Comparison of ENCODE assay signal across 30 mouse cellular contexts in the genomic region with DNA sequence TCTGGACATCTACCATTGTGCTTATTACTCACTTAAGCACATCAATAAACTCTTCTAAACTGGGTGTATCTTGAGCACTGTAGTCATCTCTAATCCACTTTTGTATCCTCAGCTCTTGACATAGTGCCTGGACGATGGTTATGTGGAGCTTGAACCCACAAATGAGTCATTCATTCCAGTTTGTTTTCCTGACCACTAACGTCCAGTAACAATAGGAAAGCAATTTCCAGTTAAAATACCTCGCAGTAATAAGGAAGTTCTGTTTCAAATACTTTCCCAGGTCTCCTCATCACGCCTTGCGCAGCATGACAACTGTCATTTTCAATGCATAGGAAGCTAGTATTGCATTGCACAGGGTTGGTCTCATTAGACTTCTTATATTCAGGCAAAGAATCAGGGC. TPM values are rescaled to one million over a fixed set of nuclear protein-coding genes. Genes with fewer than 3 reads are reported as not detected.
A peak's percentile ranks its signal among the peaks of the same experiment; 100 is the strongest.
DNase-seq lines count a peak whose midpoint lies in the region; ATAC-seq and TF ChIP-seq lines count a peak whose summit lies in the region.
"Had no signal": no experiment of that assay in that cellular context is flagged by ENCODE, and none has a peak within 500 bp of the region (broad histone marks: within the 10 kb centered on the region; RNA-seq: fewer than 3 reads in every experiment).

No protein-coding gene starts in this region.

- no peak for TF ChIP-seq CTCF in embryonic fibroblast, embryonic 13.5 days (IDR thresholded peaks at IDR 0.05; ENCODE audit: borderline replicate concordance, insufficient read depth, low read length)

- H3K27ac ChIP-seq in embryonic fibroblast, embryonic 13.5 days (ENCODE audit: insufficient read depth, low read length): peak overlapping the region; percentile 67
- no peak overlapping the region for H3K27ac ChIP-seq in neural tube, embryonic 15.5 days (replicated peaks)
- H3K27ac ChIP-seq: embryonic facial prominence, embryonic 12.5 days; embryonic facial prominence, embryonic 15.5 days; gastrocnemius, adult 2 months; heart, embryonic 15.5 days; hindbrain, embryonic 14.5 days; hindbrain, postnatal 0 days had no signal

- H3K4me1 ChIP-seq in embryonic fibroblast, embryonic 13.5 days (ENCODE audit: control insufficient read depth, insufficient read depth, low read length): peaks cover 5% of the 10 kb centered on the region
- peaks cover 6% of the 10 kb centered on the region for H3K4me1 ChIP-seq in neural tube, embryonic 15.5 days
- H3K4me1 ChIP-seq: embryonic facial prominence, embryonic 12.5 days; heart, embryonic 12.5 days; heart, embryonic 15.5 days had no signal

- WGBS in neural tube, embryonic 15.5 days: 89% methylated on average over 5 of the region's 5 CpGs

- TF ChIP-seq POLR2A in embryonic fibroblast, embryonic 13.5 days (IDR thresholded peaks at IDR 0.05; ENCODE audit: low read depth, low read length): no peak

- peaks cover 6% of the 10 kb centered on the region for H3K27me3 ChIP-seq in neural tube, embryonic 15.5 days (replicated peaks)

- H3K4me3 ChIP-seq in embryonic fibroblast, embryonic 13.5 days (ENCODE audit: insufficient read depth, low read length): no peak overlapping the region
- H3K4me3 ChIP-seq in neural tube, embryonic 15.5 days (replicated peaks): no peak overlapping the region
- H3K4me3 ChIP-seq: embryonic facial prominence, embryonic 12.5 days; embryonic facial prominence, embryonic 15.5 days; gastrocnemius, adult 2 months; heart, embryonic 12.5 days; heart, embryonic 15.5 days had no signal

- no peaks in the 10 kb centered on the region for H3K9me3 ChIP-seq in neural tube, embryonic 15.5 days (replicated peaks)
- H3K9me3 ChIP-seq: embryonic facial prominence, embryonic 12.5 days; embryonic facial prominence, embryonic 15.5 days; heart, embryonic 12.5 days; heart, embryonic 15.5 days had no signal

- no peak for ATAC-seq in neural tube, embryonic 15.5 days (ENCODE audit: low FRiP score)
- no peak for ATAC-seq in erythroblast, adult 5-6 weeks (replicated peaks; ENCODE audit: low FRiP score, poor library complexity, severe bottlenecking)
- ATAC-seq: activated CD4-positive, CD25-positive, alpha-beta regulatory T cell, adult 4 months; forebrain, embryonic 14.5 days; forebrain, postnatal 0 days; hindbrain, postnatal 0 days; inflammation-experienced regulatory T-cells, adult 6 months; intestine, embryonic 16.5 days had no signal

- H3K36me3 ChIP-seq in neural tube, embryonic 15.5 days: no peaks in the 10 kb centered on the region
- H3K36me3 ChIP-seq: embryonic facial prominence, embryonic 12.5 days; embryonic facial prominence, embryonic 15.5 days; heart, embryonic 12.5 days; heart, embryonic 15.5 days had no signal

- DNase-seq in 416B (ENCODE audit: low read depth): peak; percentile 42
- peak; percentile 82 for DNase-seq in Muller cell, postnatal 12 days (ENCODE audit: inconsistent ontology term)
- no peak for DNase-seq in cerebellum, postnatal 25 days
- DNase-seq: adrenal gland, adult 8-10 months; adrenal gland, postnatal 25 days; B cell, adult 2 months; cerebellum, adult 18-20 months; cerebellum, adult 9-10 months; cerebellum, postnatal 14 days; forebrain, postnatal 0 days; gastrocnemius, adult 2 months; gastrocnemius, postnatal 14 days; heart, adult 18-20 months; heart, postnatal 10 days; heart, postnatal 4 days; kidney, adult 2 months had no signal

- no peak overlapping the region for H3K9ac ChIP-seq in neural tube, embryonic 15.5 days (replicated peaks)
- H3K9ac ChIP-seq: embryonic facial prominence, embryonic 12.5 days; embryonic facial prominence, embryonic 15.5 days; forebrain, postnatal 0 days; heart, embryonic 12.5 days; heart, embryonic 15.5 days; hindbrain, embryonic 14.5 days had no signal

- no peak overlapping the region for H3K4me2 ChIP-seq in neural tube, embryonic 15.5 days
- H3K4me2 ChIP-seq: embryonic facial prominence, embryonic 12.5 days; embryonic facial prominence, embryonic 15.5 days; heart, embryonic 12.5 days; heart, embryonic 15.5 days; hindbrain, embryonic 14.5 days had no signal

RNA-seq across cellular contexts. Expression of a gene that starts 5.0 kb away (rescaled TPM):
- polyA plus RNA-seq in embryonic fibroblast, embryonic 13.5 days (2011; ENCODE audit: insufficient read length, low read depth, missing spikeins): 0.28 TPM in 1 of 2 replicates, not detected in the other
- 1.9 and 3.2 TPM in 2 replicates for polyA plus RNA-seq in neural tube, embryonic 15.5 days (2015; fragmentation: Nextera tagmentation; extraction: Ambion mirVana)
- not detected in 2 replicates for total RNA-seq in erythroblast, adult 5-6 weeks (2015; ENCODE audit: low replicate concordance)
- total RNA-seq in erythroblast, adult 5-6 weeks (2017; ENCODE audit: low replicate concordance): not detected in 2 replicates
- total RNA-seq: adrenal gland, postnatal 25 days; common myeloid progenitor, adult 5-6 weeks; gastrocnemius, adult 2 months had no signal
- polyA plus RNA-seq: activated CD4-positive, CD25-positive, alpha-beta regulatory T cell, adult 4 months; intestine, embryonic 16.5 days; kidney, adult 2 months had no signal

RNA-seq across cellular contexts. Expression of a gene that starts 21.8 kb away (rescaled TPM):
- polyA plus RNA-seq in embryonic fibroblast, embryonic 13.5 days (2011; ENCODE audit: insufficient read length, low read depth, missing spikeins): 35.1 and 40.9 TPM in 2 replicates
- polyA plus RNA-seq in neural tube, embryonic 15.5 days (2015; fragmentation: Nextera tagmentation; extraction: Ambion mirVana): 1.5 and 1.9 TPM in 2 replicates
- not detected in 2 replicates for total RNA-seq in erythroblast, adult 5-6 weeks (2015; ENCODE audit: low replicate concordance)
- total RNA-seq in erythroblast, adult 5-6 weeks (2017; ENCODE audit: low replicate concordance): 0.70 TPM in 1 of 2 replicates, not detected in the other
- polyA plus RNA-seq: inflammation-experienced regulatory T-cells, adult 6 months had no signal

RNA-seq across cellular contexts. Expression of a gene that starts 42.3 kb away (rescaled TPM):
- polyA plus RNA-seq in embryonic fibroblast, embryonic 13.5 days (2011; ENCODE audit: insufficient read length, low read depth, missing spikeins): not detected in 2 replicates
- not detected in 2 replicates for polyA plus RNA-seq in neural tube, embryonic 15.5 days (2015; fragmentation: Nextera tagmentation; extraction: Ambion mirVana)
- not detected in 2 replicates for total RNA-seq in erythroblast, adult 5-6 weeks (2015; ENCODE audit: low replicate concordance)
- not detected in 2 replicates for total RNA-seq in erythroblast, adult 5-6 weeks (2017; ENCODE audit: low replicate concordance)
- total RNA-seq: adrenal gland, adult 8-10 months; adrenal gland, postnatal 25 days; common myeloid progenitor, adult 5-6 weeks; forebrain, postnatal 0 days; gastrocnemius, adult 2 months; gastrocnemius, postnatal 14 days; heart, adult 18-20 months; heart, postnatal 10 days; hindbrain, postnatal 0 days had no signal
- polyA plus RNA-seq: activated CD4-positive, CD25-positive, alpha-beta regulatory T cell, adult 4 months; forebrain, embryonic 14.5 days; heart, embryonic 12.5 days; inflammation-experienced regulatory T-cells, adult 6 months; intestine, embryonic 16.5 days had no signal

Comparison
In these comparisons a context has a peak if more than half of its experiments do, and no peak if none do; other contexts are left out.
1. DNase-seq: peak in 416B (single experiment) and Muller cell, postnatal 12 days (single experiment); none in cerebellum, postnatal 25 days (0 of 2).
2. RNA of a gene that starts 21.8 kb away (polyA plus RNA-seq): 35.1 to 40.9 TPM in embryonic fibroblast, embryonic 13.5 days; 1.5 to 1.9 TPM in neural tube, embryonic 15.5 days; every median in the first group is over 10 times any median in the second.